Mouse (Mus musculus) kidney, postnatal 0 days (tissue): ENCODE measurements around the gene Gdf5. TPM values are rescaled to one million over a fixed set of nuclear protein-coding genes. Genes with fewer than 3 reads are reported as not detected.
A peak's percentile ranks its signal among the peaks of the same experiment; 100 is the strongest.

ENCODE experiments used
- ATAC-seq: fragments of 200-750 bp; cut with Nextera tagmentation; replicated peaks from 2 replicates; pipeline ENCODE4 v1.8.0; 2017; ENCODE audit warnings: low read depth, moderate number of reproducible peaks, moderate TSS enrichment, moderate library complexity; ENCODE audit not compliant: low FRiP score
- DNase-seq: peaks from one replicate; pipeline ENCODE4 v3.0.0-alpha.2; 2016; ENCODE audit warnings: low spot score
- H3K27ac ChIP-seq: fragments of 300-500 bp; sonication (generic); 2 replicates; pipeline ENCODE4 v1.5.1; 2014; ENCODE audit warnings: mild to moderate bottlenecking
- H3K27me3 ChIP-seq: fragments of 300-500 bp; sonication (generic); 2 replicates; pipeline ENCODE4 v1.6.1; 2014; ENCODE audit warnings: low read length, mixed read lengths; ENCODE audit not compliant: insufficient read depth
- H3K36me3 ChIP-seq: fragments of 300-500 bp; sonication (generic); 2 replicates; pipeline ENCODE4 v1.6.1; 2014; ENCODE audit warnings: low read length, mixed read lengths; ENCODE audit not compliant: insufficient read depth
- H3K4me1 ChIP-seq: fragments of 300-500 bp; sonication (generic); replicated peaks from 2 replicates; pipeline ENCODE4 v1.6.1; 2014; ENCODE audit warnings: antibody characterized with exemption, low read length, mixed read lengths; ENCODE audit not compliant: insufficient read depth
- H3K4me2 ChIP-seq: fragments of 300-500 bp; sonication (generic); 2 replicates; pipeline ENCODE4 v1.6.1; 2014; ENCODE audit warnings: mild to moderate bottlenecking, low read length, moderate library complexity, mixed read lengths
- H3K4me3 ChIP-seq: fragments of 300-500 bp; sonication (generic); replicated peaks from 2 replicates; pipeline ENCODE4 v1.5.1; 2014; ENCODE audit warnings: low read depth, low read length
- H3K9ac ChIP-seq: fragments of 300-500 bp; sonication (generic); 2 replicates; pipeline ENCODE4 v1.6.1; 2014; ENCODE audit warnings: low read depth, low read length
- H3K9me3 ChIP-seq: fragments of 300-500 bp; sonication (generic); replicated peaks from 2 replicates; pipeline ENCODE4 v1.6.1; 2016; ENCODE audit warnings: low read length, inconsistent platforms, mixed read lengths
- CTCF ChIP-seq: IDR thresholded peaks from 2 replicates; pipeline ENCODE4 v1.5.1; 2016; ENCODE audit warnings: antibody characterized with exemption, low read depth, mild to moderate bottlenecking, moderate library complexity
- WGBS: fragments of 180-500 bp; shearing (Covaris S2); extraction: QIAGEN DNeasy Blood & Tissue Kit; methylation state at CpG from one replicate; pipeline ENCODE4 v1.1.7; 2014; 5-methylcytosine and 5-hydroxymethylcytosine counted together
- polyA plus RNA-seq: library from polyadenylated mRNA; unstranded; fragments of >200 nt; fragmentation: Nextera tagmentation; extraction: Ambion mirVana; gene quantifications from 2 replicates; pipeline ENCODE4 v1.2.1, GENCODE M21; 2015

Gdf5 gene
- polyA plus RNA-seq, 1 experiment from 2014 or later: 0.64 TPM

GRCm38 (mm10) chr2:155895046-155895735 lies 50.0 kb downstream of the Gdf5 start:
- H3K27me3 ChIP-seq: no peaks in the 10 kb centered on the region
- TF ChIP-seq CTCF: no peak
- H3K9me3 ChIP-seq: no peaks in the 10 kb centered on the region
- ATAC-seq (no peak), DNase-seq (no peak)
- H3K4me1 ChIP-seq: no peaks in the 10 kb centered on the region
- H3K4me2 ChIP-seq: no peak overlapping the region
- peaks cover 18% of the 10 kb centered on the region for H3K36me3 ChIP-seq
- H3K27ac ChIP-seq: no peak overlapping the region
- no peak overlapping the region for H3K4me3 ChIP-seq
- H3K9ac ChIP-seq: no peak overlapping the region
- 65% methylated on average over 16 of the region's 16 CpGs for WGBS

GRCm38 (mm10) chr2:155894307-155895045 lies 50.7 kb downstream of the Gdf5 start:
- no peak for TF ChIP-seq CTCF
- 53% methylated on average over 13 of the region's 13 CpGs for WGBS
- Histone ChIP-seq H3K4me2 (no peak overlapping the region), H3K9me3 (no peaks in the 10 kb centered on the region), H3K27me3 (no peaks in the 10 kb centered on the region), H3K27ac (no peak overlapping the region), H3K4me3 (no peak overlapping the region), H3K4me1 (no peaks in the 10 kb centered on the region), H3K9ac (no peak overlapping the region), H3K36me3 (peaks cover 18% of the 10 kb centered on the region)
- ATAC-seq: no peak
- peak; percentile 21 for DNase-seq

Other genes with a start within 250 kb of the Gdf5 start
- 36.4 and 38.1 TPM in 2 replicates for gene Edem2, start 215.9 kb downstream of the Gdf5 start, polyA plus RNA-seq
- gene Gm17581, start 209.5 kb downstream of the Gdf5 start, polyA plus RNA-seq: not detected in 2 replicates
- 6.9 and 7.6 TPM in 2 replicates for gene Procr, start 194.2 kb downstream of the Gdf5 start, polyA plus RNA-seq
- gene Mmp24, start 170.0 kb downstream of the Gdf5 start, polyA plus RNA-seq: 0.03 and 0.08 TPM in 2 replicates
- gene BC029722, start 125.9 kb downstream of the Gdf5 start, polyA plus RNA-seq: 28.4 and 29.5 TPM in 2 replicates
- gene Eif6, start 118.4 kb downstream of the Gdf5 start, polyA plus RNA-seq: 207 and 220 TPM in 2 replicates
- gene Fam83c, start 110.5 kb downstream of the Gdf5 start, polyA plus RNA-seq: 0.07 and 0.10 TPM in 2 replicates
- gene Uqcc1, start 15.1 kb downstream of the Gdf5 start, polyA plus RNA-seq: 72.9 and 83.2 TPM in 2 replicates
- gene Gm15557, start 4.6 kb downstream of the Gdf5 start, polyA plus RNA-seq: not detected in 2 replicates
- 10.1 and 11.0 TPM in 2 replicates for gene Cep250, start 11.1 kb upstream of the Gdf5 start, polyA plus RNA-seq
- 0.68 and 2.5 TPM in 2 replicates for gene 6430550D23Rik, start 62.6 kb upstream of the Gdf5 start, polyA plus RNA-seq
- gene Ergic3, start 62.7 kb upstream of the Gdf5 start, polyA plus RNA-seq: 219 and 231 TPM in 2 replicates
- 0.38 and 0.51 TPM in 2 replicates for gene Fer1l4, start 107.6 kb upstream of the Gdf5 start, polyA plus RNA-seq
- 1.9 and 2.0 TPM in 2 replicates for gene Spag4, start 119.8 kb upstream of the Gdf5 start, polyA plus RNA-seq
- gene Cpne1, start 166.6 kb upstream of the Gdf5 start, polyA plus RNA-seq: 43.1 and 44.9 TPM in 2 replicates
- 17.6 and 18.9 TPM in 2 replicates for gene Rbm12, start 166.6 kb upstream of the Gdf5 start, polyA plus RNA-seq
- gene Gm28036, start 181.7 kb upstream of the Gdf5 start, polyA plus RNA-seq: 8.0 and 11.9 TPM in 2 replicates
- 524 and 529 TPM in 2 replicates for gene Romo1, start 198.7 kb upstream of the Gdf5 start, polyA plus RNA-seq
- 60.5 and 64.0 TPM in 2 replicates for gene Nfs1, start 198.8 kb upstream of the Gdf5 start, polyA plus RNA-seq
- 636 and 701 TPM in 2 replicates for gene Rbm39, start 234.9 kb upstream of the Gdf5 start, polyA plus RNA-seq